Mouse (Mus musculus): ENCODE data around the gene Xirp2. TPM values are rescaled to one million over a fixed set of nuclear protein-coding genes. Genes with fewer than 3 reads are reported as not detected.

The Xirp2 gene
- polyA plus RNA-seq, 1 experiment = not detected

DNA sequence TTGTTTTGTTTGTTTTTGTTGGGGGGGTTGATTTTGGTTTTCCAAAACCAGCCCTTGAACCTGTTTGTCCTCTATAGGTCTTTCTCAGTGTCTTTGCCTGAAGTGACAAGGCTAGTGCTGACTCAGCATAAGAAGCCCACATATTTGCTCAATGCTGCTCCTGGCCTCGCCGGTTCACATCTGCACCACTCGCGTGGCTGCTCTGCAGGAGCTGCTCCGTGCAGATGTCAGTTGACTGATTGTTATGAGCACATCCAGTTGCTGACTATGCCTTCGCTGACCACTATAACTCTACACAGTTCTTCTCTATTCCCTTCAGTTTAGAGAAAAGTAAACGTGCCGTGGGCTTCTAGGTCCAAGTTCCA is 43.3 kb downstream of the Xirp2 start:
- Histone ChIP-seq H3K27me3 (ENCODE audit: control insufficient read depth, insufficient read depth, low read length) (no peaks in the 10 kb centered on the region), H3K27ac (ENCODE audit: insufficient read depth, low read length) (no peak overlapping the region), H3K4me3 (replicated peaks; ENCODE audit: insufficient read depth, low read depth, low read length) (no peak overlapping the region), H3K4me1 (ENCODE audit: control insufficient read depth, insufficient read depth, low read length) (no peaks in the 10 kb centered on the region)
- DNase-seq = no peak
- no peak for TF ChIP-seq CTCF (IDR thresholded peaks at IDR 0.05; ENCODE audit: borderline replicate concordance, insufficient read depth, low read depth, low read length)
- no peak for TF ChIP-seq POLR2A (IDR thresholded peaks at IDR 0.05; ENCODE audit: borderline replicate concordance, insufficient read depth, low read length)
- WGBS = 47% methylated on average over 8 of the region's 8 CpGs

DNA sequence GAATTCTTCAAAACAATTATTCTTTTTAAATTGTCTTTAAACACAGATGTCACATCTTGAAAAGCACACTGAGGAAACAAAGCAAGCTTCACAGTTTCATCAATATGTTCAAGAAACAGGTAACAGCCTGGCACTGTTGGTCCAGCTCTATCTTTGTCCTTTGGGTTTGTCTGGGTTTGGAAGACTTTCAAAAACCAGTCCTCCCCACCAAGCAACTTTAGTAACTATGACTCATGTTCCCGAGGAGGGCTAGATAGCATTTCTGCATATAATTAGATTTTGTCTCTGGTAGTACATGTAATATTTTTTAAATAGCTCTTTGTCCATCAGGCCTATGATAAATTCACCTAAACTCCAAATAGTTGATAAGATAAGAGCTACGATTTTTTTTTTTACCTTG is 59.7 kb downstream of the Xirp2 start:
- Histone ChIP-seq H3K27me3 (ENCODE audit: control insufficient read depth, insufficient read depth, low read length) (no peaks in the 10 kb centered on the region), H3K27ac (ENCODE audit: insufficient read depth, low read length) (no peak overlapping the region), H3K4me1 (ENCODE audit: control insufficient read depth, insufficient read depth, low read length) (no peaks in the 10 kb centered on the region), H3K4me3 (replicated peaks; ENCODE audit: insufficient read depth, low read depth, low read length) (no peak overlapping the region)
- WGBS = 52% methylated on average over 2 of the region's 2 CpGs
- DNase-seq = no peak
- TF ChIP-seq POLR2A (IDR thresholded peaks at IDR 0.05; ENCODE audit: borderline replicate concordance, insufficient read depth, low read length) = no peak
- no peak for TF ChIP-seq CTCF (IDR thresholded peaks at IDR 0.05; ENCODE audit: borderline replicate concordance, insufficient read depth, low read depth, low read length)

DNA sequence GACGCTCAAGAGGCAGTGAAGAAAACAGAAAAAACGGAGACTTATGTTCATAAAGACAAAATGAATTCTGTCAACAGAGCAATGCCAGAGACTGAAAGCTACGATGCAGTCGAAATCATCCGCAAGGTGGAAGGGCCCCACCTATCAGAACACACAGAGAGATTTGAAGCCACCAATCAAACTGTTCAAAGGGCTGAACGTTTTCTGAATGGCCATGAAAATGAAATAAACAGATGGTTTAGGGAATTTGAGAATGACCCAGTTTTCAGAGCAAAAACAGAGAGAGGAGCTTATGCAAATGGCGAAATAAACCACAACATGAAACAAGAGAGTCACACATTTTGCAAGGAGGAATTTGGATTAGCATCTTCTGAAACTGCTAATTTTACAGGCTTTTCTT is 70.6 kb downstream of the Xirp2 start:
- Histone ChIP-seq H3K27ac (ENCODE audit: insufficient read depth, low read length) (no peak overlapping the region), H3K4me3 (replicated peaks; ENCODE audit: insufficient read depth, low read depth, low read length) (no peak overlapping the region), H3K4me1 (ENCODE audit: control insufficient read depth, insufficient read depth, low read length) (no peaks in the 10 kb centered on the region), H3K27me3 (ENCODE audit: control insufficient read depth, insufficient read depth, low read length) (no peaks in the 10 kb centered on the region)
- WGBS = 91% methylated on average over 7 of the region's 7 CpGs
- no peak for DNase-seq
- TF ChIP-seq CTCF (IDR thresholded peaks at IDR 0.05; ENCODE audit: borderline replicate concordance, insufficient read depth, low read depth, low read length) (no peak), POLR2A (IDR thresholded peaks at IDR 0.05; ENCODE audit: borderline replicate concordance, insufficient read depth, low read length) (no peak)

DNA sequence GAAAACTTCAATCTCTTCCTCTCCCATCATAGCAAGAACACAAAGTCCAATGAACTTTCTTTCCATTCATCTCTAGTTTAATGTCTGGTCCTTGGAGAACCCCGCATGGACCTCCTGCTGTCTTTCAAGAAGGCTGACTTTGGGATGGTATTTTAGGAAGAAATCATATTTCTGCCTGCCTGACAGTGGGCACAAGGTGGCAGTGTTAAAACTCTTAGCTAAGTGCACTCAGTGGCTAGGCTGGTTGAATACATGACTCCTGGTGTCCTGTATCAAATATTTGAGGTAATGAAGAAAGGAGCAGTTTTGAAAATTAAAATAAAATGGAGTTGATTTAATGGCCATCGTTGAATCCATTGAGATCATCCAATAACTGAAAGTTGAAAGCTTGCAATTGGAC is 89.5 kb downstream of the Xirp2 start:
- TF ChIP-seq CTCF (IDR thresholded peaks at IDR 0.05; ENCODE audit: borderline replicate concordance, insufficient read depth, low read depth, low read length) (peak; percentile 22; the same call in 1 of the 2 replicates), POLR2A (IDR thresholded peaks at IDR 0.05; ENCODE audit: borderline replicate concordance, insufficient read depth, low read length) (no peak)
- H3K4me1 ChIP-seq (ENCODE audit: control insufficient read depth, insufficient read depth, low read length) = 0 out of 2 replicates have a peak, but pooled peaks cover 2% of the 10 kb centered on the region
- H3K27me3 ChIP-seq (ENCODE audit: control insufficient read depth, insufficient read depth, low read length) = no peaks in the 10 kb centered on the region
- no peak overlapping the region for H3K4me3 ChIP-seq (replicated peaks; ENCODE audit: insufficient read depth, low read depth, low read length)
- DNase-seq = no peak
- WGBS = 87% methylated on average over 2 of the region's 2 CpGs
- H3K27ac ChIP-seq (ENCODE audit: insufficient read depth, low read length) = no peak overlapping the region

DNA sequence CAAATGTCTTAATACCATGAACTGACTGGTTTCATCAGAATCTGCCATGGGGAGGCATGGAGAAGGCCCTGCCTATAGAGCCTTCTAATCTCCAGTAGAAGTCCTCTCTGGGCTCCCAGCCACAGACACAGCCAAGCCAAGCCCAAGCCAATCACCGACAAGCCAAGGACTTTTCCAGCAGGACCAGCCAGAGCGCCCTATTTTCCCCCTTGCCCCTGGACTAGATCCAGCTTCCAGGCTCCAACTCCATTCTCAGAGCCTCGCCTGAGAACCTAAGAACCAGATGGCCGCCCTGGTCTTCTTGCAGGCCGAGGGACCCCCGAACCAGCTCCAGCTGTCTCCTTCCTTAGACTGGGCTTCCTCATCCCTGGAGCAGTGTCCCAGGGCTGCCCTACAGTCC is 93.6 kb downstream of the Xirp2 start:
- DNase-seq = peak in 1 of 2 experiments; percentile 4
- no peak for TF ChIP-seq POLR2A (IDR thresholded peaks at IDR 0.05; ENCODE audit: borderline replicate concordance, insufficient read depth, low read length)
- no peak for TF ChIP-seq CTCF (IDR thresholded peaks at IDR 0.05; ENCODE audit: borderline replicate concordance, insufficient read depth, low read depth, low read length)
- no peak overlapping the region for H3K4me3 ChIP-seq (replicated peaks; ENCODE audit: insufficient read depth, low read depth, low read length)
- H3K27ac ChIP-seq (ENCODE audit: insufficient read depth, low read length) = no peak overlapping the region
- no peaks in the 10 kb centered on the region for H3K27me3 ChIP-seq (ENCODE audit: control insufficient read depth, insufficient read depth, low read length)
- WGBS = 13% methylated on average over 6 of the region's 6 CpGs
- H3K4me1 ChIP-seq (ENCODE audit: control insufficient read depth, insufficient read depth, low read length) = 0 out of 2 replicates have a peak, but pooled peaks cover 2% of the 10 kb centered on the region

DNA sequence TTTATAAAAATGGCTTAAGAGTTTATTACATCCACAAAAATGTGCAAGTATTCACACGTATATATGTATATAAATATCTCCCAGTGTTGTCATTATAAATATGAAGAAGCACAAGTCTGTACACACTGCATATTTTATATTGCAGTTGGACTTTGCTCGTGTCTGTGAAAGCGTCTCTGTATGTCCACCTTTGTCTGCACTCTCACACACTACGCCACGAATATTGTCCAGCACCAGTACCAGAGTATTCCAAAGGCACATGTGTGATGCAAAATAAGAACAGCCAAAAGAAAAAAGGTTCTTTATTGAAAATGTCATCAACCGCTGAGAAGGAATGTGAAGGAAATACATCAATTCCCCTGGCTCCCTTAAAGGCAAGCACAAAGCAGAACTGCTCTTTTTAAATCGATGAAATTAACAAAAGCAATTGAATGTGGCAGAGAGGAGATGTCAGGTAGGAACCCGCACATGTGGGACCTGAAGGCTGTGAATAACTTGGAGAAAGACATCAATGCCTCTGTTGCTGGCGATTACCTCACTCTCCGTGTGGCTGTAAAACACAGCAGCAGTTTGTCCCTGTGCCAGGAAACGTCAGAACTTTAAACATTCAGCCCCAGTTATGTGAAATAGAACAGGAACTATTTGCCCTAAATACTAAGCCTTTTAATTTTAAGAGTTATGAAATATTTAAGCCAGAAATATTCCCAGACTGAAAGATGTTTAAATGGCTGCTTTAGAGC is 96.3 kb downstream of the Xirp2 start:
- 47% methylated on average over 11 of the region's 11 CpGs for WGBS
- Histone ChIP-seq H3K4me3 (replicated peaks; ENCODE audit: insufficient read depth, low read depth, low read length) (no peak overlapping the region), H3K27ac (ENCODE audit: insufficient read depth, low read length) (no peak overlapping the region), H3K27me3 (ENCODE audit: control insufficient read depth, insufficient read depth, low read length) (no peaks in the 10 kb centered on the region), H3K4me1 (ENCODE audit: control insufficient read depth, insufficient read depth, low read length) (0 out of 2 replicates have a peak, but pooled peaks cover 2% of the 10 kb centered on the region)
- DNase-seq = no peak
- TF ChIP-seq CTCF (IDR thresholded peaks at IDR 0.05; ENCODE audit: borderline replicate concordance, insufficient read depth, low read depth, low read length) (no peak), POLR2A (IDR thresholded peaks at IDR 0.05; ENCODE audit: borderline replicate concordance, insufficient read depth, low read length) (no peak)

DNA sequence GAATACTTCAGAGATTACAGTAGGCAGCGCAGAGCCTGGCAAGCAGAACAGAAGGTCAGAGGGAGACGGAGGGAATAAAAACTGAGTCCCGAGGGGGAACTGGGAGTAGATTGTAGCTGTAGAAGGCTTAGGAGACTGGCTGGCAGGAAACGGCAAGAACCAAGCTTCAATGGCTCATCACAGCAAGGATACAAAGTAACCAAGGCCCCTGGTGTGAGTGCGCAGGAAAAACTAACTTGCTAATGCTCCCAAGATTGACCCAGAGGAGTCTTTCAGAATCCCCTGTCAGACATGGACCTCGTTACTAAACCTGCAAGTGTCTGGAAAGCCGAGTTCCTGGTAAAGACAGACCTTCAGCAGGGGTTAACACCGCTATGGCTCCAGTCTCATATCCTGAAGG is 98.6 kb downstream of the Xirp2 start:
- no peaks in the 10 kb centered on the region for H3K27me3 ChIP-seq (ENCODE audit: control insufficient read depth, insufficient read depth, low read length)
- H3K4me1 ChIP-seq (ENCODE audit: control insufficient read depth, insufficient read depth, low read length) = 0 out of 2 replicates have a peak, but pooled peaks cover 2% of the 10 kb centered on the region
- H3K4me3 ChIP-seq (replicated peaks; ENCODE audit: insufficient read depth, low read depth, low read length) = no peak overlapping the region
- TF ChIP-seq POLR2A (IDR thresholded peaks at IDR 0.05; ENCODE audit: borderline replicate concordance, insufficient read depth, low read length) (no peak), CTCF (IDR thresholded peaks at IDR 0.05; ENCODE audit: borderline replicate concordance, insufficient read depth, low read depth, low read length) (no peak)
- H3K27ac ChIP-seq (ENCODE audit: insufficient read depth, low read length) = no peak overlapping the region
- 64% methylated on average over 8 of the region's 8 CpGs for WGBS
- no peak for DNase-seq

DNA sequence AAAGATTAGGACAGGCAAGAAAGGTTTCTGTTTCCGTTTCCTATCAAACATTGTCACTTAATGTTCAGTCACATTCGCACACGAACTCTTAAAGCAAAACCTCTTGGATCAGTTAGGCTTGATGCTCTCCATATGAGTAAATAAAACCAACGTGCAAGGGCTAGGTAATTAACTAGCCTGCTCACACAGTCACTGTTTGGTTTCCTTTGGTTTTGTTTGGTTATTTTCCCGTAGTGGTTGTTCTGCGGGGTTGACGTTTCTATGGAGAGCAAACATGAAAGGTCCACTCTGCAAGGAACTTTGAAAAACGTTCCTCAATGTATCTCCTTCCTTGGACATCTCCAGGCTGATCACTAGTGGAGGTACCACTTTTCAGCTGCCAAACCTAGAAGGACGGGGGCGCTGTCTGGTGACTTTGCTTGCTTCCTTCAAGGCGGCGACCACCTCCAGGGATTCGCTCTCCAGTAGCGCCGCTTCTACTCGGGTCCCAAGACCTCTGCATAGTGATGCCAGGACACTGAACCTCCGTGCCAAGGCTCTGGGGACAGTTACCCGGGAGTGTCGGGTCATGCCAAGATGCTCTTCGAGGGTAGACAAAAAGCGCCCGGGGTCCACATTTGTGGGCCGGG is 119.2 kb downstream of the Xirp2 start:
- H3K4me3 ChIP-seq (replicated peaks; ENCODE audit: insufficient read depth, low read depth, low read length) = peak overlapping the region; percentile 72
- TF ChIP-seq CTCF (IDR thresholded peaks at IDR 0.05; ENCODE audit: borderline replicate concordance, insufficient read depth, low read depth, low read length) (peak; percentile 19; the same call in 1 of the 2 replicates), POLR2A (IDR thresholded peaks at IDR 0.05; ENCODE audit: borderline replicate concordance, insufficient read depth, low read length) (no peak)
- DNase-seq = peak; percentile 77 to 85
- H3K27ac ChIP-seq (ENCODE audit: insufficient read depth, low read length) = peak overlapping the region; percentile 82
- 1% methylated on average over 23 of the region's 23 CpGs for WGBS
- no peaks in the 10 kb centered on the region for H3K4me1 ChIP-seq (ENCODE audit: control insufficient read depth, insufficient read depth, low read length)
- H3K27me3 ChIP-seq (ENCODE audit: control insufficient read depth, insufficient read depth, low read length) = no peaks in the 10 kb centered on the region
